Mouse (Mus musculus) natural killer cell, adult 2 months (primary cell): ENCODE measurements around the gene Adam11.
A peak's percentile ranks its signal among the peaks of the same experiment; 100 is the strongest.

Experiments
- DNase-seq, 2 experiments: peaks; one replicate each; pipeline ENCODE4 v3.0.0; 2022; ENCODE audit warnings: low spot score in 2 of 2

Adam11 gene

DNA sequence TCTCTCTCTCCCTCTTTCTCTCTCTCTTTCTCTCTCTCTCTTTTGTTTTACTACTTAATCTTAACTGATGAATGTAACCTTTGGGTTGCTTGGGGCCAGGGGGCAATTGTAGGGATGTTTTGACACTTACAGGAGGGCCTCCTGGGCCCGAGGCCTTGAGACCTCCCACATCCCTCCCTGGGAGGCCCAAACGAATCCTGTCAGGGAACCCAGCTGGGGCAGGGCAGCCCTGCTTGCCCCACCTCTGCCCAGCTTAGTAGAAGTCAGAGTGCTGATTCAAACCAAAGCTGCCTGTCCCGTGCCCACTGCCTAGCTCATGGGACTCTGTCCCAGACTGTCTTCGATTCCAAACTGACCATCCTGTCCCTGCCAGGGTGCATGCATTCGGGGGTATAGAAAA is 17.4 kb downstream of the Adam11 start:
- no peak for DNase-seq

DNA sequence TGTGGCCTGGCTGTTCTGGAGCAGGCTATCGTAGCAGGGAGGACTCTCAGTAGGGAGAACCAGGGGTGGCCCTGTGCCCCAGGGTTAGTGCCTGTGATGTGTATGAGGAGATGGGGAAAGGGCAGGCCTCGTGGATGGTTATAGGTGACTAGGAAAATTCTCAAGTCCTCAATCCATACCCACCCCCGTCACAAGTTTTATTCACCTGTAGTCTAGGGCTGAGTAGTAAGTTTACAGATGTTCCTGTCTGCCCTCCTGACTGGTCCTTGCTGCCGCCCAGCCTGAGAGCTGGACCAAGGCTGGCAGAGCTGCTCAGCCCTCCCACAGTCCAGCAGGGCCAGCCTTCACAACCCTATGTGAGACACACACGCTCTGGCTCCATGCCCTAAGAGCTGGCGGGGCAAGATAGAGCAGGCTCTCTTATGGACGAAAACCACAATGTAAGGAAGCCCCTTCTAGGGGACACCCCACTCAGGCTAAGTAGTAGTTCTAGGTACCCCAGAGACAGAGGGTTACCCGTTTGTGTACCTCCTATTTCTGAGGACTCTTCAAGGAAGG is 17.9 kb downstream of the Adam11 start:
- DNase-seq: no peak

DNA sequence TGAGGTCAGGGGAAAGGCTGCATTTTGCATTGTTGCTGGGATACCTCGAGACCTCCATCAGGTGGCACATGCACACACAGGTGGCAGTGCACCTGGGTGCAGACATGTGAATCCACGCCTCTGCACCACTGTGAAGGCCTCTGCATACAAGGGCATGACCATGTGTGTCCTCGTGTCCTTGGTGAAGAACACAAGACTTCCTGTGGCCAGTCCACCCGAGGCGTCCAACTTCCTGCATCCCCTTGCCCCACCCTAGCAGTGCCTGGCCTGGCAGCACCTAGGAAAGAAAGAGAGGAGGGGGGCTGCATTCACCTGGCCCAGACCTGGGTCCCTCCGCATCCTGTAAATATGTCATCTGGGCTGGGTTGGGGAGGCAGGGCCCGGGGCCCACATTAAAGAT is 18.6 kb downstream of the Adam11 start:
- no peak for DNase-seq

DNA sequence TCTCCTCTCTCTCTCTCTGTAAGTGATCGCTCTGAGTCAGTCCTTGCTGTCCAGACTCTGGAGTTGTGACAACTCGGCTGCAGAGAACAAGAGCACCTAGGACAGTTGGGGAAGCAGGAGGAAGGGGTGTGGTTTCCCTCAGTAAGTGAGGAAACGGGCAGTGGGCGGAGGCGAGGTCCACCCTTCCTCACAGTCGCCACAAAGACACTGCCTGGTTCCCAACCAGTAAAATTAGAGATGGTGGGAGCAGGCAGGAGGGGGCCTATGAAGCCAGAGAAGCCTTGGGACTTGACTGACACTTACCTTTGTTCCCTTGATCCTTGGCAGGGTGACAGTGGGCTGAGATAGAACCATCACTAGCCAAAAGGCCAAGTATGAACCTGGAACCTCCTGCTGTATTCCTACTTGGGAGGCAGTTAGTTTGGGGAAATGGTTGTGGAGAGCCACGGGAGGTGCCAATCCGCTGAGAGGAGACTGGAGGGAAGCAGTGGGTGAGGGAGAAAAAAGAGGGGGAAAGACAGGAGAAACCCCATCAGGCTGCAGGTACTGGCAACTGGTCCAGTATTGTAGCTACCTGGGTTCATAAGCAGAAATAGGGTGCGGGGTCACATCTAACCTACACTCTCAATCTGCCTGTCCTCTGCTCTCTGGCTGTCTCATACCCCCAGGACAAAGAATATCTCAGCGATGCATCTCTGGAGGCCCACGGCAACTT is 19.2 kb downstream of the Adam11 start:
- no peak for DNase-seq

DNA sequence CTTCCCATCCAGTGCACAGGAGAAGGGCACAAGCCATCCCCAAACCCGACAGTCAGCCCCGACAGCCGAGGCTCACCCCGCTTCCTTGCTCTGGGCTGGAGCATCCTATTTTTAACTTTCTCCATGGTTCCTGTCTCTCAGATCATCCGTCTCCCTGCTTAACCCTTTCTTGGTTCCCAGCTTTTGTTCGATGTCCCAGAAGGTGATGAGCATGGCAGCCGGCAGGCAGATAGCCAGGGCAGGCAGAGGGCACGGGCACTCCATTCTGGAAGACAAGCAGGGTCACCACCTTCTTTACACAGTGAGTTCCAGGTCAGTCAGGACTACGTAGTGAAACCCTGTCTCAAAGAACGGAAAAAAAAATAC is 19.7 kb downstream of the Adam11 start:
- DNase-seq: no peak

DNA sequence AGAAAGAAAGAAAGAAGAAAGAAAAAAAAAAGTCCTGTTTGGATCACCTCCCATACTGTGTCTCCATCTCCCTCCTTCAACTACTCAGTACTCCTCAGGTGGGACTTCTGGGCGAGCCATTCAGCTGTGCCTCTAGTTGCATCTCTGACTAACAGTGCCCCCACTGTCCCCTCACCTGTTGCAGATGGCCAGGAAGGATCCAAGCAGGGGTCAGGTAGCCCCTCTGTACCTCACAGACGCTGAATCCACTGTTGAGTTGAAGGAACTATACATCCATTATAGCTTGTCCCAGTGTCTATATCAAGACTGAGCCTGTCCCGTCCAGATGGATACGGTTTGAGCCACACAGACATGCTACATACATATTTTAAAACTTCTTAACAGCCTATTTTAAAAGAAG is 20.3 kb downstream of the Adam11 start:
- no peak for DNase-seq

DNA sequence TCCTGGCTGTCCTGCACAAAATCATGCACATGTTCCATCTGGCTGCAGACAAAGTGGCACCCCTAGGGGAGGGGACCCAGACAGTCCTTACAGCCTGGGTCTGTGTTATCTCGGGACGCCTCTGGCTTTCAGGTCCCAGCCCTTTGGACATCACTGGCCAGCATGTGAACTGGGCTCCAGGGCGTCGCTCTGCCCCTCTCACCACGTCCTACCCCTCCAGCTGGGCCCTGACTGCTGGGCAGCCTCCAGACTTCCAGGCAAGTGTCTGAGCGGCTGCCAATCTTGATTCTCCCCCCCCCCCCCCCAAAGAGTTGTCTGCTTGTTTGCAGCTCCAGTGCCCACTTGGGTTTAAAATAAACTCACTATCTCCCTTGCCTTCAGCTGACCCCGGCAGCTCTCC is 22.2 kb downstream of the Adam11 start:
- no peak for DNase-seq

DNA sequence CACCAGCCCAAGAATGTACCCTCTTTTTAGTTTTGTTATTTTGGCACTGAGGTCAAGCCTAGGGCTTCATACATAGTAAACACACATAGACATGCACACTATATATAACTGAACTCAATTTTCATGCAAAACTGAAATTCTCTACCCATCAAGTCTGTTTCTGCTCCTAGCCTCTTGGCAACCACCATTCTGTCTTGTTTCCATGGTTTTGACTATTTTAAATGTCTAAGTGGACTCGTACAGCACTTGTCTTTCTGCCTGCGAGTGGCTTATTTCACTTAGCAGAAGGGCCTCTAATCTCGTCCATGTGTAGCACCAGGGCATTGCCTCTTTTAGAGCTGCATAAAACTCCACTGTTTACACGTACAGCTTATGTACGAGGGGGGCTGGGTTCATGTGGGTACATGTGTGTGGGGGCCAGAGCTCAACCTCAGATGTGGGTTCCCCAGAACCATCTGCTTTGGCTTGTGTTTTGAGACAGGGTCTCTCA is 26.5 kb downstream of the Adam11 start:
- DNase-seq: no peak

DNA sequence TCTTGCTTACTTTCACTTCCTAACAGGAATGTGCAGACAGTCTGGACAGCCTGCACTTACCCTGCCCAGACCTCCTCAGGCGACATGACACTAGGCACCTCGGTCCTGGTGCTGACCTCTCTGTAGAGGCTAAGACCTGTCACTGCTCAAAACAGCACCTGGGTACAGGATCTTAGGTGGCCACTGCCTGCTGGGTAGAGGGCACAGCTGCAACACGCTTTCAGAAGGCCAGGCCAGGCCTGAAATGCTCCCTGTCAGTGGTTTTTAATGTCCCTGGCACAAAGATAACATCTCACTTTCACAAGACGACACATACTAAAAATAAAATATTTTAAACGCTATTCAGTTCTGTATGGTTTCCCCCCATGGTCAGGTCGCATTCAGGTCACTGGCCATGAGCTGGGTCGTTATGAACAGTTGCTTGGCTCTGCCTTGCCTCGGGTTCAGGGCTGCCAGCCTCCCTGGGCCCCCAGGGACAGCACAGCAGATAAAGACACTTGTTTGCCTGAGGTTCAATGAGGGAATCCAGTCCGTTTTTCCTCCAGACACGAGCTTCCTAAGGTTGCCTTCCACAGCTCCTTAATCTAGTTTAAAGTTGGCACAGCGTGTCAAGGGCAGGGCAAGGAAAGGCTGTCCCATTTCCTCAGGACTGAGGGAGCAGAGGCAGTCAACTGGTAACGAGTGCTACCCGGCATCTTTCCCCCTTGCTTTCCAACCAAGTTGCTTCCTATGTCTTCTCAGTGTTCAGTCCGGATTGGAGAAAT is 30.6 kb downstream of the Adam11 start:
- no peak for DNase-seq

DNA sequence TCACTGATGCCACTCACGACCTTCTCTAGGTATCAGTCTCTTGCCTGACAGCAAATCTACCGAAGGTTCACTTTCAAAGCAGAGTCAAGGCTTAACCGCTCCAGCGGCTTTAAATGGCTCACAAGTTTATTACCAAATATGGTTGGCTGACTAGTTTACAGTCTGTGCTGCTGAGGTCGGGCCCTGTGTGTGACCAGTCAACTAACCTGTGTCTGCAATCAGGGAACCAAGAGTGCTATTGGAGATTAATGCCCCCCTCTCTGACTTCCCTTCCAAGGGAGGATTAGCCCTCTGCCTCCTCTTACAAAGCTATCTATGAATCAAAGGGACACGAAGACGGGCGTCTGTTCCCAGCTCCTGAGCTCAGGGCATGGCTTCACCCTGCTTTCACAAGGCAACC is 32.9 kb downstream of the Adam11 start:
- no peak for DNase-seq

DNA sequence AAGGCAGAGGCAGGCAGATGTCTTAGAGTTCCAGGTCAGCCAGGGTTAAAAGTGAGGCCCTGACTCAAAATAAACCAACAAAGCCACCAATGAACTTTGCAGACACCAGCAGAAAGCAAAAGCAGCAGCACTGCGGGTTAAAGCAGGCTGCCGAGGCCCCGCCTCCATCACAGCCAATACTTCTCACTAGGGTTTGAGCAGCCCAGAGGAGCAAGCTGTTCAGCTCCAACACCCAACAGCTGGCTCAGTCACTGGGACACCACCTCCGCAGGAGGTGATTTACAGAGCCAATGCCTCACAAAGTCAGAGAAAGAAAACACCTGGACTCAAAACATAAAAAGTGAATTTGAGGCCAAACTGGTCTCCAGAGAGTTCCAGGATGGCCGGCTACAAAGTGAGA is 42.2 kb downstream of the Adam11 start:
- no peak for DNase-seq

DNA sequence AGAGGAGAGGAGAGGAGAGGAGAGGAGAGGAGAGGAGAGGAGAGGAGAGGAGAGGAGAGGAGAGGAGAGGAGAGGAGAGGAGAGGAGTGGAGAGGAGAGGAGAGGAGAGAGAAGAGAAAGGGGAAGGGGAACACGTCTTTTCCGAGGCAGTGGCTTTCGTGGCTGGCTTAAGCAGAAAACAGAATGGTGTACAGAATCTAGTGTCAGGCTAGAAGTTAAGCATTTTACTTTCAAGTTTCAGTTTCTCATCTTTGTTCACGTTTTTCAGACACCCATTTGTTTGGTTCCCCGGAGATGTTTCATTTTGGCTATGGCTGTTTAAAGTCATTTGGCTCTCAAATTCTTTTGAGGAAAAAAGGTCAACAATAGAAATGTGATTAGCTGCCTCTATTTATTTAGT is 47.0 kb downstream of the Adam11 start:
- no peak for DNase-seq

DNA sequence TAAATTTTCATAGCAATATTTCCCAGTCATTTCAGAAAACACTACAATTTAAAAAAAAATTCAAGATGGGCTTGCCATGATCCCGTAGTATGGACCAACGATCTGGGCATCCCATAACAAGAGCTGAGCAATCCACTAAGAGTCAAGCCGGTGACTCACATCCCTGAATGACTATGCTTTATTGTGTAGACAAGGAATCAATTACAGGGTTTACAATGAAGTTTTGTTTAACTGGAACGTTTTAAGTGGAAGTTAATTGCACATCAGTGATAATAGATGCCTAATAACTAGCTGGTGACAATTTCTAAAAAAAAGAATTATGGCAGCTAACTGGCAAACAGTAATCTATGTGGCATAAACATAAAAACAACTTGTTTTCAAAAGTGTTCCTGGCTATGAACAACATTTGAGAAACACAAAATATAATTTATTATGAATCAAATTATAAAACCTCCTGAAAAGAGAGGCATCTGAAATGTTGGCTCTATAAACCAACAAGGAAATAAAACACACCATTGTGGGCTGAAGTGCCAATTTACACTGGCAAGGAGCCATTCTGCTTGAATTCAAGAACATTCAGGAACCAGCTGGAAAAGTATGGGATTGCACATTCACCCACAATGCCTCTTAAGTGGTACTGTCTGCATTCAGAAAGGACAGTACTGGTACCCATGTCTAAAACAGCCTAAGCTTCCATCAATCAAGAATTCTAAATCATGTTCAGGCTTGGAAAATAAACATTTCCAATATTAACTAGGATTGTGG is 49.7 kb downstream of the Adam11 start:
- DNase-seq: no peak

DNA sequence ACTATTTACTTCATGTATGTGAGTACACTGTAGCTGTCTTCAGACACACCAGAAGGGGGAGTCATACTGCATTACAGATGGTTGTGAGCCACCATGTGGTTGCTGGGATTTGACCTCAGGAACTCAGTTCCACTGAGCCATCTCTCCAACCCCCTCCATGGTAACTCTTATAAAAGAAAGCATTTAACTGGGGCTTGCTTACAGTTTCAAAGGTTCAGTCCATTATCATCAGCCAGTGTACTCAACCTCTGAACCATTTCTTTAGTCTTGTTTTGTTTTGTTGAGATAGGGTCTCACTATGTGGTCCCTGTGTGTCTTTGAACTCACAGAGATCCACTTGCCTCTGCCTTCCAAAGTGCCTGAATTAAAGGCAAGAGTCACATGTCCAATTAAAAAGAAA is 53.6 kb downstream of the Adam11 start:
- no peak for DNase-seq

DNA sequence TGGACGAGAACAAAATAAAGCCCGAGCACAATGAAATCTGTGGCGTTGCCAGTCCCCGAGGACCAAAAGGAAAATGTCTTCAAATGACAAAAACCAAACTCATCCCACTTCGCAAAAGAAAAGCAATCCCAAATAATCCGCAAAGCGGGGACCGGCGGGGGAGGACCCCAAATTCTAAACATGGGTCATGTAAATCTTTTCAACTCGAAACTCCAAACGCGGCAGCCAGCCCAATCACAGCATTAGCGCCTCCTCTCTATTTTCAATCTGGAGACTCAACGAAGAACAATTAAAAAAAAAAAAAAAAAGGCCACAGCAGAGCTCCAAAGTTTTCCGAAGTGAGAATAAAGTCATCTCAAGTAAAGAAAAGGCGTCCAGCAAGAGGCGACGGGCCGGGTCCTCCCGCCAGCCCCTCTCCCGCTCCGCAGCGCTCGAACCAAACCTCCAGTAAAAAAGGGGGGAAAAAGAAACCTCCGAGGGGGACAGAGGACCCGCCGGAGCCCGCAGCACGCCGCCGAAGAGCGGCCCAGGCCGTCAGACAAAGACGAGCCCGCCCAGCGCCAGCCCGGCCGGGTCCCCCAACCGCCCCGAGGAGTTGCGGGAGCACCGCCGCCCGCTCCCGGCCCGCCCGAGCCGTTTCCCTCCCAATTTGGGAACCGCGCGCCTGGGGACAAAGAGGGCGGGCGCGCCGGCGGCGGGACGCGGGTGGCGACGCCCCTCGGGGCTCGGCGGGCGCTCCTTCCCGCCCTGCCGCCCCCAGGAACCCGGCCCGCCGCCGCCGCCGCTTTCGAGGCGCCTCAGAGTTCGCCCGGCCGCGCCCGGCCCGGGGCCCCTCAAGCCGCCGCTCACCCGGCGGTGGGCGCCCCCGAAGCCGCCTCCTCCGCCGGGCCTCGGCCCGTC is 57.1 kb downstream of the Adam11 start:
- peak in 1 of 2 experiments; percentile 5 for DNase-seq

DNA sequence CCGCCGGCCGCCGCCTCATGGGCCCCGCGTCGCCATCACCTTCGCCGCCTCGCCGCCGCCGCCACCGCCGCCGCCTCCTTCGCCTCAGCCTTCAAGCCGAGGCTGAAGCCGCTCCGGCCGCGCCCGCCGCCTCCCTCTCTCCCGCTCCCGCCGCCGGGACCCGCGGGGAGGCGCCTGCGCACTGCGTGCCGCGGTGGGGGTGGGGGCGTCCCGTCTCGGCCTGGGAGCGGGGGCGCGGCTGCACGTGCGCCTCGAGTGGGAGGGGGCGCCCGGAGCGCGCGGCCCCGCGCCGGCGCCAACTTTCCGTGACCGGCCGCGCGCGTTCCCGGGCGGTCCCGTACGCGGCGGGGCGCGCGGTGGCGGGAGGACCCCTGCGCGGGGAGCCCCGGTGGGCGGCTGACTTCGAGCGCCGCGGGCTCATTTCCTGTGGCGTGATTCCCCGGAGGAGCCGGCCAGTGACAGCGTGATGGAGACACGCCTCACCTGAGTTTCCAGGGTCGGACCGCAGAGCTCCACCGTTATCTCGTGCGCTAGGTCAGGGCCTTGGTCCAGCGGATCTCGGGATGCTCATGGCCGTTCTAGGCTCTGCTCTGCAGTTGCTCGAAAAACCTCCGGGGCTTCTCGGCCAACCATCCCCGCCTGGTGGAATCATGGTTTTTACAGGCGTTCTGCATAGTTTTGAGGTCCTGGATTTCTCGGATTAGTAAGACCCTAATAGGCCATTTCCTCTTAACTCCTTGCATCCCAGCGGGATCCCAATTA is 58.0 kb downstream of the Adam11 start, which contains the start of gene Gjc1:
Gjc1 (minus strand) TSS at position 680 of the 762 bp plus-strand sequence.
- DNase-seq: peak in 1 of 2 experiments; percentile 16

DNA sequence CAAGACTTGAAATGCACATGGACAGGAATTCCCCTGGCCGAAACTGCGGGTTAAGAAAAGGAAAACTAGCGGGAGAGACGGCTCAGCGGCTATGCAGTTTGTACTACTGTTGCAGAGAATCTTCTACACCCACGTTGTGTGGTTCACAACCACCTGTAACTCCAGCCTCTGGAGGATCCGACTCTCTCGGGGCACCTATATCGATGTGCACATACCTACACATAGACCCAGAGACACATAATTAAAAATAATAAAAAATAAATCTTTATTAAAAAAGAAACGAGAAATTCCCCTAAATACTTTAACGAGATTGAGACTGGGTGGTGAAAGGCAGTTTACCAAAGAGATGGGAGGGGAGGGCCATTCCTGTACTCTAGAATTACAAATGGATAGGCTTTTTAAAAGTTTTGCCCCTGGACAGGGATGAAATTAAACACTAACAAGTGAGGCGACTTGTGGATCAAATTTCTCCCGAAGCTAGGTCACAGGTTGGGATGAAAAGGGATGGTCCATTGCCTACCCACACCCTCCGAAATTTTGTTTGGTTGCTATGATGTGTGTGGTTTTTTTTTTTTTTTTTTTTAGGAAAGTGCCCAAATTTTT is 58.6 kb downstream of the Adam11 start:
- DNase-seq: no peak

DNA sequence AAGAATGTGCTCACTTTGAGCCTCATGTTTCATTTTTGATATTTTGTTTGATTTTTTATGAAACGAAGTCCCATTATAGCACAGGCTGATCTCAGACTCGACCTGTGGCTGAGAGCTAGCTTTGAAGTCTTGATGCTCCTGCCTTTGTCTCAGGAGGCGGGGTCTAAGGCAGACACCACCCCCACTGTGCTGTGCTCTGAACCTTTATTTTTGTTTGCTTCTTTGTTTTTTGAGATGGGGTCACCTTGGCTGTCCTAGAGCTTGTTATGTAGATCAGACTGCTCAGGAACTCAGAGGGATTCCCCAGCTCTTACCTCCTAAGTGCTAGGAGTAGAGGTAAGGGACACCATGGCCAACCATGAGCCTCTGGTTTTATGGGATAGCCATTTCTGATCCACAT is 59.2 kb downstream of the Adam11 start:
- no peak for DNase-seq

DNA sequence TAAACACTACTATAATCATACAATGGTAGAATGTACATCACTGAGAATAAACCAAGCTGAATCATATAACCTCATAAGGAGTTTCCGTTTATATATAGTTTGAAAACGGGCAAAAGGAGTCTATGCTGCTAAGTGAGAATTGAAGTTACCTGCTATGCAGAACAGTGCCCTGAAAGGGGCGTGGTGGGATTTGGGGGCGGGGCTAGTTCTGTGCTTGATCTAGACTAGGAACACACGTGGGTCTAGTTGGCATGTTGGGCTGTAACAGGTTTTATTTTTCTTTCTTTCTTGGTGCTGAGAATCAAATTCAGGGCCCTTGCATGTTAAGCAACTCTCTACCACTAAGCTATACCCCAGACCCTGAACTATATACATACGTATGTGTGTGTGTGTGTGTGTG is 60.0 kb downstream of the Adam11 start:
- DNase-seq: no peak

DNA sequence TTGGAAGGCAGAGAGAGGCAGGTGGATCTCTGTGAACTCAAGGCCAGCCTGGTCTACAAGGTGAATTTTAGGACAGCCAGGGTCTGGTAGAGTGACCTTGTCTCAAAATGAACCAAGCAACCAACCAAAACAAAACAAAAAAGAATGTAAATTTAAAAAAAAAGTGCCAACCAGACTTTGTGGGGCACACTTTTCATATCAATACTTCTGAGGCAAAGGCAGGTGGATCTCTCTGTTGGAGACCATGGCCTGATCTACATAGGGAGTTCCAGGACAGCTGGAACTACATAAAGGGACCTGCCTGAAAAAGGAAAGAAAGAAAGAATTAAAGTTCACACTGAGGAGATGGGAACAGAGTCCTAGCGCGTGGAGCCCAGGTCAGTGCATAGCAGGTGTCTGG is 65.2 kb downstream of the Adam11 start:
- DNase-seq: no peak
